Mouse (Mus musculus): ENCODE results near the gene Gm9887.

DNA sequence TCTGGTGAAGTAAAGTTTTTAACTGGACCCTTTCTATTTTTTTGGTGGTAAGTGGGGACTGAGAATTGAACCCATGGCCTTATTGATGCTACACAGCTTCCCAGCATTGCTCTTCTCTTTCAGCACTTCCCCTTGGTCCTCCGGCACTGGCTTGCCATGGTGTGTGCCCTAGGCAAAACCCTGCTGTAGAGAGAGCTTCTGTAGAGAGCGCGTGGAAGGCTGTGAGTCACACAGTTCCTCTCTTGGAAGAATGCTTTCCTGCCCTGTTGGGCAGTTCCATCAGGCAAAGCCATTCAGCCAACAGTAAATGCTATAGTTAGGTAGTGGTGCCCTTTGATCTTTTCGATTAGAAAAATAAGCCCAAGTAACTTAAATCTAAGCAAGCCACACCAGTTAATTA is 47.3 kb upstream of the Gm9887 start:
- no peak for TF ChIP-seq POLR2A (IDR thresholded peaks at IDR 0.05; ENCODE audit: borderline replicate concordance, control insufficient read depth, low read depth, low read length)
- TF ChIP-seq CTCF (IDR thresholded peaks at IDR 0.05; ENCODE audit: control insufficient read depth, insufficient read depth, low read length) = no peak
